In genomic region chr5:22559801-22560200, GRCm38 (mm10) we compare ENCODE assay signal across 17 mouse cellular contexts.
"Had no signal": no experiment of that assay in that cellular context is flagged by ENCODE, and none has a peak within 500 bp of the region (broad histone marks: within the 10 kb centered on the region; RNA-seq: fewer than 3 reads in every experiment).

No protein-coding gene starts in this region.

- H3K27ac ChIP-seq: neural tube, embryonic 12.5 days; neural tube, embryonic 13.5 days; neural tube, embryonic 15.5 days; stomach, embryonic 15.5 days; stomach, postnatal 0 days had no signal

- H3K9ac ChIP-seq: neural tube, embryonic 12.5 days; neural tube, embryonic 13.5 days; neural tube, embryonic 15.5 days; stomach, embryonic 15.5 days had no signal

- H3K9me3 ChIP-seq: neural tube, embryonic 12.5 days; neural tube, embryonic 13.5 days; neural tube, embryonic 15.5 days; stomach, embryonic 15.5 days had no signal

- H3K4me3 ChIP-seq: neural tube, embryonic 12.5 days; neural tube, embryonic 13.5 days; neural tube, embryonic 15.5 days; stomach, embryonic 15.5 days had no signal

- H3K4me1 ChIP-seq: neural tube, embryonic 12.5 days; neural tube, embryonic 13.5 days; neural tube, embryonic 15.5 days; stomach, embryonic 15.5 days had no signal

- H3K4me2 ChIP-seq: neural tube, embryonic 12.5 days; neural tube, embryonic 13.5 days; neural tube, embryonic 15.5 days; stomach, embryonic 15.5 days had no signal

- H3K36me3 ChIP-seq: neural tube, embryonic 12.5 days; neural tube, embryonic 15.5 days had no signal

- H3K27me3 ChIP-seq: neural tube, embryonic 12.5 days; neural tube, embryonic 13.5 days; neural tube, embryonic 15.5 days; stomach, embryonic 15.5 days had no signal

- DNase-seq: retina, postnatal 1 day; right cerebral cortex, adult 18-20 months; right cerebral cortex, postnatal 14 days; right cerebral cortex, postnatal 25 days; right cerebral cortex, postnatal 4 days; spleen, adult 18-20 months; thymus, adult 18-20 months; thymus, adult 2 months; thymus, postnatal 14 days; thymus, postnatal 25 days; thymus, postnatal 36 days; thymus, postnatal 4 days had no signal
